Mouse (Mus musculus): ENCODE data around the gene Ccdc34.

Ccdc34 gene

DNA sequence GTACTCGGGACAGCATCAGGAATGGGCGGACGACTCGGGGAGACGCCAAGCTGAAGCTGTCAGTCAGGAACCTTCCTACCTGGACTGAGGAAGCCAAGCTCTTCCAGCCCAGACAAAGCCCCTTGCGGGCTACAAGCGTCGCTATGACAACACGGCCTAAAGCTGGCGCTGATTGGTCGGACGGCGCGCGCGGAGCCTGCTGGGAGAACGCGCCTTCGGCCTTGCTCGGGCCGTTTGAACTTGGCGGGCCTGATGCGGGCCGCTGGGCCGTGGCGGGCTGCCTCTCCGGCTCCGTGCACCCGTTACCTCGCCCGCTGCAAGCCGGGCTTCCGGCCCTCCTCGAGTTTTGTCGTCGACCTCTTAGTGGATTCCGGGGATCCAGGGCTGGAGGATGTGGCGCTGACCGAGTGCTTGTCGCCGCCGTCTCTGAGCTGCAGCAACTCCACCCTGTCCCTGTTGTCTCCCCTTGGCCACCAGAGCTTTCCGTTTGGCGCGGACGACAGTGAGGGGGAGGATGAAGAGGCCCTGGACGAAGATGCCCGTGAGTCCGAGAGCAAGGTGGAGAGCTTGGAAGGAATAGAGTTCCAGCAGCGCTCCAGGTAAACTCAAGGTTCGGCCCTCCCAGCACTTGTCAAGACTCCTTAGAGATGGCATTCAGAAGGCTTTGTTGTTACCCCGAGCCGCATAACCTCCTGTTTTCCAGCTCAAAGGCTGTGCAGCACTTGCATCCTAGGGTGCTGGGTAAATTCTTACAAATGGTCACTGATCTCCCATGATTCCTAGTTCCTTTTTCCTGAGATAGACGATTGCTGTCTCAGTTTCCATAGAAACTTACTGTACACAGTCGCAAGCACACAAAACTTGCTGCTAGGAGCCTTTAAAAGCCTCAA lies at the start of gene Ccdc34:
Gene Ccdc34, plus strand, starts transcription at position 202 of the 890 bp plus-strand sequence.
- peak; percentile 91 for DNase-seq (ENCODE audit: extremely low spot score, low spot score)

DNA sequence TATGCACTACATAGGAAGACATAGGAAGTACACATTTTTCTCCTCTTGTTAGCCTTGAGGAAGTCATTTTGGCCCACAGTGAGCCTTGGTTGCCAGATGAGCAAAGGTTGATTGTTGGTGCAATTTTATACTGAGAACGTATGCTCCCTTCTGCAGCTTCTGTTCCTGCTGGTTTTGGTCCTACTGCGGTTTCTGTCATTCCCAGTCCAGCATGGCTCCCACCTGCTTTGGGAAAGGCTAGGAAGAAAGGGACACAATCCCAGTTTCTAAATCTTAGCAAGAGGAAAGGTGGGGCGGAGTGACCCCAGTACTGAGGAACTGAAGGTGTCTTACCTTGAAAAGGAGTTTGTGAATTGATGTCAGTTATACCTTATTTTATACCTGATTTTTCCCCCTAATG lies 48.2 kb upstream of the Ccdc34 start:
- DNase-seq (ENCODE audit: extremely low spot score, low spot score), result no peak

DNA sequence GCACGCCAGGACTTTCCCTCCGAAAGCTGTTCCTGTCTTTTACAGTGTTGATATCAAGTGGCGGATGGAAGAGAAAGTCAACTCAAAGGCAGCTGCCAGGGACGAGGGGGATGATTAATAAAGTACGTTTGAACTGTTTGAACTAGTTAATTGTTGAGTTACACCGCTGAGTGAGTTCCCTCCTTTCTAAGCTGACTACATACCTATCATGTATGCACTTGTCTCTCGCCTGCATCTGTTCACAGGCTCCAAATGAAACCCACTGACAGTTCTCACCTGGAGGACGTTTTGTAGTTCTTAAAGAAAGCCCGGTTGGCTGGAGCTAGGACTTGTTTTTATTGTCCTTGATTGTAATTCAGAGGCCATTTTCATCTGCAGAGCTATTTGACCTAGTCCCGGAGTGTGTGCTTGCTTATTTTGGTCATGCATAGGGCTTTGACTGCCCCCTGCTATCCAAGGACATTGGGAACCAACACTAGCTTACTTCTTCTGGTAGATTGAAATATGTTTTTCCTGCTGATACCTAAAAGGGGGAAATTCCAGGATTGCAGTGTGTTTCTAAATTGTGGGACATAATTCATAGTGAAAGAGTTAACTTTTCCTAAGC lies 47.6 kb upstream of the Ccdc34 start:
- DNase-seq (ENCODE audit: extremely low spot score, low spot score), result no peak

DNA sequence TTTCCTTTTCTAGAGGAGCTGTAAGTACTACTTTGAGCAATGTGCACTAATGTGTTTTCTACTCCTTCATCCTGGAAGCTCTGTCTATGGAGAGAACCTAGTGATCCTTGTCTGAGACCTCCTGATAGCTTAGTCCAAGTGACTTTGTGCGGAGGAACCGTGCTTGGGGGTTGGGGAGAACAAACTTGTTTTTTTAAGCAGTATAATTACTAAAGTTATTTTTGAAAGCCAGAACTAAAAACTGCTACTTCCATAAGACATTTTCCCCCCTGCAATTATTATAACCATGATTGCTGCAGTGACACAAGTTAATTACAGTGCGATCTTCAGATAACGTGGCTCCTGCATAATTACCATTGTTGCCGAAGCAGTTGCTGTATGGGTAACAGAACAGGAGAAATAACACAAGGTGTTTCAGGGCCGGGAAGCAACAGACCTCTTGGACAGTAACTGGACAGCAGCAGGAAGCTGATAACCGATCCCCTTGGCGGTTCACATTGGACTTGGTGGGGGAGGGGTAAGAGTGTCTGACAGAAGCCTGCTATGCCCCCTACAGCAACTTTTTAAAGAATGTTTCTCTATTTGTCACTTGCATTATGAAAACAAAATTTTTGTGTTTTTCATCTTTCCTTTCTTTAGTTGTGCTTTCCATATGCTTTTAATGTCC lies 46.7 kb upstream of the Ccdc34 start:
- no peak for DNase-seq (ENCODE audit: extremely low spot score, low spot score)

DNA sequence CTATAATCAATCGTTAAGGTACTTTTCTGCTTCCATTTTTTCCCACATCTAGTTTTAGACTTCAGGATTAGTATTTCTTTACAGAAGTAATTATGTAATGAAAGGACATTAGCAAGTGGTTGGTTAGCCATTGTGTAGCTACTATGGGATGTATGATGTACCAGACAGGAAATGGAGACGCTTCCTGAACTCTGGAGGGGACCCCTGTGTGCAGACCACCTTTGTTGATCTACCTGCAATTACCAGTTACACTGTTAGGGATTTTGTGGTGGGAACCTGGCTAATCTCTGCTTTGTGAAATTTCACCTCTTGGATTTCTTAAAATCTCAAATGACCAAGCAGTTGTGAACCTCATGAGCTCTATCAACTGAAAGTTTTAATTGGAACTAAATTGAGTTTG lies 45.3 kb upstream of the Ccdc34 start:
- DNase-seq (ENCODE audit: extremely low spot score, low spot score), result no peak

DNA sequence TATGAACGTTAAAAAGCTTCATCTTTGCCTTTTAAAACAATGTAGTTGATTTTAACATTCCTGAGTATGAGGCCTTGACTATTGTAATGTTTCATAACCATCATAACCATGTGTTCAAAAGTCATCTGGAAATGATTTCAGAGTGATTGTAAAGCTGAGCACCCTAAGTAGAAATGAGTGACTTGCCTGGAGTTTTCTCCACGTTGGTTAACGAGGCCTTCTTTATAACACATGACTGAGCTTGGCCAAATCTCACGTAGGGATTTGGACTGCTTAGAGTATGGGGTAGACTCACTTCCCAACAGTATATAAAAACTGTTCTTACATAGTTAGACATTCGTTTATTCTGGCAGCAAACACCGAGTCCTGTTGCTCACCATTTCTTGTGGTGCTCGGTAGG lies 44.7 kb upstream of the Ccdc34 start:
- no peak for DNase-seq (ENCODE audit: extremely low spot score, low spot score)

DNA sequence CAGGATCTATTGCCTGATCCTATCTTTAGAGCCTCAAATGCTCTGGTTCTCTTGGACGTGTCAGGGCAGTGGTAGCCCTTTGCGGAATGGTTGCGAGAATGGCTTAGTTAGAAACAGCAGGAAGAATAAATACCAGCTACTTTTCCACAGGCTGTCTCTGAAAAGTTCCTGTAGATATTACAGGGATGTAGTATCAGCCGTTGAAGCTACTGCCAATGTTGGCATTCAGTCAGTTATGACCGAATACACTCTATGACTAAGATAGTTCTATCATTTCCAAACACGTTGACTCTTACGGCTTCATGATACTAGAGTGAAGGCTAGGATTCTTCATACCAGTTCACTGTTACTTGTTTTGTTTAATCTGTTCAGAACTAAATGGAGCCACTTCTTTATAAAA lies 42.8 kb upstream of the Ccdc34 start:
- no peak for DNase-seq (ENCODE audit: extremely low spot score, low spot score)

DNA sequence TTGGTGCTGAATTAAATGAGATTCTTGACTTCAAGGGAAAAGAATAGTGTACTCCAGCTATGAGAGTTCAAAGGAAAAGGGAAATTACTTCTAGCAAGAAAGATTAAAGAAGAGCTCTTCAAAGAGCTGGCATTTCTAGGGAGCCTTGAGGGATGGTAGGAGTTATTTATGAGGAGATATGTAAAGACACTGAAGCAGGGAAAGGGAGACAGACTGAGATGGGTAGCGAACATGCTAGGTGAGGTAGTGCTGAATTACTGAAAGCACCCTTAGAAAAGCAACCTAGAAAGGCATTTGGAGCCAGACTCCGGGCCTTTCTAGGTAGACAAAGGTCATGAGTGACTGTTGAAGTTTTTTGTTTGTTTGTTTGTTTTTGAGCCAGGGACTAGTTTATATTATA lies 41.4 kb upstream of the Ccdc34 start:
- no peak for DNase-seq (ENCODE audit: extremely low spot score, low spot score)

DNA sequence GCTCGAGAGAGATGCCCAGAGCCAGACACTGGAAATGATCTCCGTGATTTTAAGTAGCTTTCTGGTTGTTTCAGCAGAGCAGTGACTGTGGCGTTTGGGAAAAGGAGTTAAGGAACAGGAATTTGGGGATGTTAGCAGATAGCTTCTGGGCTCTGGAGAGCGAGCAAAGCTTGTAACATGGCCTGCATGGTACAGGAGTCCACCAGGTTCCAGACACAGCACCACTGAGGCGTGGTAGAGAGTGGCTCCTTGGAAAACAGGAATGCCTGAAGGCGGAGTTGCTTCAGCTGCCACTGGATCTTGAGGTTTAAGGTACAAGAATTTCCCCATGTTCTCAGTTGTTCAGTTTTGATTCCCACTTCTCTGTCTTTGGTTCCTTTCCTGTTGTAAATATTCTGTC lies 40.3 kb upstream of the Ccdc34 start:
- DNase-seq (ENCODE audit: extremely low spot score, low spot score), result no peak

DNA sequence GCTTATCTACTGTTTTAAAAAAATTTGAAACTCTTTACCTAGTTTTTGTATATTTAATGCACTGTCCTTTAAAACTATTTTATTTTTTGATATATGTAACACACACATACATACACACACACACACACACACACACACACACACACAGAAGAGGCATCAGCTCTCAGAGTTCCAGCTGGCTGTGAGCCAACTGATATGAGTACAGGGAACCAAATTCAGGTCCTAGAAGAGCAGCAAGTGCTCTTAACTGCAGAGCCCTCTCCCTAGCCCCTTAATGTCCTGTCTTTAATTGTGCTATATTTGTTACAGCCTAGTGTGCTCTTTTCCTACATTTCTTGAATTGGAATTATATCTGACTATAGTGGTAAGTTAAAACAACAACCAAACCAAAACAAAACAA lies 38.4 kb upstream of the Ccdc34 start:
- DNase-seq (ENCODE audit: extremely low spot score, low spot score), result no peak

DNA sequence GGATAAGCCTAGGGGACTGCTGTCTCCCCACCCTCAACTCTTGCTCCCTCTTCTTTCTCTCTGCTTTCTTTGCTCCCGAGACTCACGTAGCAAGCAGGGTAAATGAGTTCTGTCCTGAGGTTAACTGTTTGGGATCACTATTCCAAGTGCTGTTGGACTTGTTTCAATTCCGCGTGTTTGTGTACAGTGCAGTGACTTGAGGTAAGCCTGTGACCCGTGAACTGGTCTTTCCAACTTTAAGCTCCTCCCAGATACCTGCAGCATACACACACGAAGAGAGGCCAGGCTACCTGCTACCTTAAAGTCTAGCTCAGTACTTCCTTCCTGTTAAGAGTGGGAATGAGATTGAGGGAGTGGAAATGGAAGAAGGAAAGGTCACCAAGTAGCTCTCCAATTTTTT lies 34.2 kb upstream of the Ccdc34 start:
- no peak for DNase-seq (ENCODE audit: extremely low spot score, low spot score)

DNA sequence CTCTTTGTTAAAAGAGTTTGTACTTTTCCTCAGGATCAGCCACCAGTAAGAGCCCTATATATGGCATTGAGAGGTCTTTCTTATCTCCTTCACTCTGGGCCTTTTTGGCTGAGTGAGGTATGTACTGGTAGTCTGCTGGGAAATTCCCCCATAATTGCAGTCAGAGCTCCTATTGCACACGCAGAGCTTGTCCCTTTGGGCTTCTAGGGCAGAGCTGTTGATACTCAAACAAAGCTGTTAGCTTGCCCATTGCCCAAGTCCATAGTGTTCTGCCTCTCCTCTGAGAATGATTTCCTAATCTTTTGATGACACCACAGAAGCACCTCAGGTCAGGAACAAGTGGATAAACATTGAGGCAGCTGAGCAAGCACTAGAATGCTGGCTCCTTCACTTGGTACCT lies 32.7 kb upstream of the Ccdc34 start:
- no peak for DNase-seq (ENCODE audit: extremely low spot score, low spot score)

DNA sequence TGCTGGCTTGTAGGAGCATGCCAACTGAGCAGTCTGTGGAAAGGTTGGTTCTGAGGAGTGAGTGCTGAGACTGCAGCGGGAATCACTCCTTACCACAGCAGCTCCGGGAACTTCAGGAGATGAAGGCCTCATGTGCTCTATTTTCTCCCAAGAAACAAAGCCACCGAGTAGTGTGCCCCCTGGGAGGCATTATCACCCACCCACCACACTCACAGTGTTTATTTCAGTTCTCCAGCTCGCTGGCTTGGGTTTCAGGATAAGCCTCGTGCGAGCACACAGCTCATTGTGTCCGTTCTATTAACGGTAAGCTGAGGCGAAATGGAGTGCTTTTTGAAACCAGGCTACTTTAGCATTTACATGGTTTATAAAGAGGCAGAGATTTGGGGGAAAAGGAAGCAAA lies 32.1 kb upstream of the Ccdc34 start:
- no peak for DNase-seq (ENCODE audit: extremely low spot score, low spot score)

DNA sequence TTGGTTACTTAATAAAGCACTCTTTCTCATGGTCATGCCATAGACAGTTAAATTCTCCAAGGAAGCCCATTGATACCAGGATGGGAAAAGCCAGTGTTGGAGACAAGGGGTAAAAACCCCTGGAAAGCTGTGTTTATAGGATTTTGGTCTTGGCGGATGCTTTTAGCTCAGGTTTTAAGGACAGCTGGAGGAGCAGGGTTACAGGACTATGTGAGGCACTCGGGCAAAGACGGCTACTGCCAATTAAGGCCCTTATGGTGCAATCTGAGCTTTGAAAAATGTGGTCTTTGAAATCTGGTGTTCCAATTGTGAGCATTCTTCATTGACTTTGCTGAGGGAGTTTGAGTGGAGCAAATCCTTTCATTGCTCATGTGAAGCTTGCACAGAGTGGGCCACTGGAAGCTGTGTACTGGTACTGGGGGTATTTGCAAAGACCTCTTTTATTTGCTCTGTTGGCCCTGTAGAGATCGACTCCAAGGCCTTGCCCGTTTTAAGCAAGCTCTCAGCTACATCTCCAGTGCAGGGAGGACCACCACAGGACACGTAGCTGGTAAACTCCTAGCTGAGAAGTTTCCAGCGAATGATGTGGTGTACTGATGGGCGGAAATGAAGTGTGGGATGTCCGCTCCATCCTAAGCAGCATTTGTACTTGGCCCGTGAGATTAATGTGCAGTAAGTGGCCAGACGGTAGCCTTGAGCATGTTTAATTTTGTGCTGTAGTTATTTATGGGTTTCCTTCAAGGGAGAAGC lies 31.4 kb upstream of the Ccdc34 start:
- DNase-seq (ENCODE audit: extremely low spot score, low spot score), result no peak

DNA sequence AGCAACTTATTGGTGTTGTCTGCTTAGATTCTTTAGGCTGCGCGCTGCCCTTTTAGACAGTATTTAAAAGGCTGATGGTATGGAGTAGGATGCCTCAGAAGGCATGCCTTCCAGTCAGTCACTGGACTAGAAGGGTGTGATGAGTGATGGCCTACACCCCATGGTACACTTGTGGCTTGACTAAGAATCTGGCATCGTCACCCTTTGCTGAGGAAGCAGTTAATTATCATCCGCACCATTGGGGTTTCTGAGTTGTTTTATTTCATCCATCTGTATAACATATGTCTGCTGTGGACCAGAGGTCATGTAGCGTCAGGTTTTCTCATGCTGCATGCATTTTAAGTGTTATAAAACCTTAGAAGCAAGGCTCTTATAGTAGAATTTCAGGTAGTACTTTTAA lies 29.7 kb upstream of the Ccdc34 start:
- DNase-seq (ENCODE audit: extremely low spot score, low spot score), result no peak

DNA sequence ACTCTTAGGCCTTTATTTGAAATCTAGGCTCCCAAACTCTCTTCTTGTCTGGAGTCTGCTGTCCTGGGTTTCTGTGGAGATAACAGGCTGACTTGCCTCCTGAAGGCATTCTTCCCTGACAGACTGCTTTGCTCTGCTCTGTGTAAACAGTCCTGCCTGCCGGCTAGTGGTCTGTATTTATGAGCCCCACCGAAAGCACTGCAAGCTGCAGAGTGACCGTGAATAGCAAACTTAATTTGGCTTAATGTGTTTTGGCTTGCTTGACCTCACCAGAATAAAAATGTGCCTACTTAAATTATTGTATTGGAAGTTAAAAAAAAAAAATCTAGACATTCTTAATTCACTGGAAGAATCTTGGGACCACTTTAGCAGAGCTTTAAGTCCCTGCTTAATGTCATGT lies 28.4 kb upstream of the Ccdc34 start:
- DNase-seq (ENCODE audit: extremely low spot score, low spot score), result peak; percentile 38

DNA sequence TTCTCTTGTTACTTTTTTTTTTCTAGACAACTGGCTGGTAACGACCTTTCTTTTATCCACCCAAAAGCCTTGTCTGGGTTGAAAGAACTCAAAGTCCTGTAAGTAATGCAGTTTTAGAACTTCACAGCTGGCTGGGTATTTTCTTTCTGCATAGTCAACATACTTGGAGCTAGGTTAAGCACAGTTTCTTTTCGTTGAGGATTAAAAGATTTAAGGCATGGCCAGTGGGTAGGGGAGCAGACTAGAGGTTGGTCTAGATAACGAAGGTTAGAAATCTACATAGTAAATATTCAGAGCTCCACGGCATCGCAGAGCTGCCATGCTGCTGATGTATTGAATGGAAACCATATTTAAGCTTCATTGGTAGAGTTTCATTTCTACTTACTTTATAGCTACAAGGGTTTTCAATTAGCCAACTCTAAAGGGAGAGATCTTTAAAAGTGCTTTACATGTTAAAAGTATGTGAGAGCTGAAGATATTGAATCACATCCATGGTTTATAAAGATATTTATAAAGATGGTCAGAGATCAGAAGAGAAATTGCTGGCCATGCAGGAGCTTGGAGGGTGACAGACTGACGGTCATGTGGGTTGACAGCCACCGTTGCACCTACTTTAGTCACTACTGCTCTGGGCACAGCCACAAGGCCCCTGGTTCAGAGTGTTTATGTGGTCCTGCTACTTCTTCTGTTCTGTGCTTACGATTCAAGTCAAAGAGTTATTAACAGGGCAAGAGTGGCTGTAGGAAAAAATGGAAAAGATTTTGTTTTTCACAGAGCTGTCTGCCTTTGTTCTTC lies 27.7 kb upstream of the Ccdc34 start:
- no peak for DNase-seq (ENCODE audit: extremely low spot score, low spot score)

DNA sequence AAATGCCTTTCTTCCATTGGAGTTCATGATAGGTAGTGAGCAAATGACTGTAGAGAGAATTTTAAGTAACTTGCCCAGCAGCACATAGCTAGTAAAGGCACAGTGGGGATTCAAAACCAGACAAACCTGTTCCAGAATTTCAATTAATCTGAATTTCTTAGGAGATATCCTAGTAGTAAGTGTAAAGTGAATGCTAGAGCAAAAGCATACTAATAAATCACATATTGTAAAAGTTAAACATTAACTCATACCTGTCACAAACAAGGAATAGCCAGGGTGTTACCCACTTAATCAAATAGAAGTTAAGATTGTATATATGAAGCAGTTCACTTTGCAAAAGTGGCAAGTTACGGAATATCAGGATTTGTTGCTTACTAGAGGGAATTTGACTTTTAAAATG lies 25.9 kb upstream of the Ccdc34 start:
- DNase-seq (ENCODE audit: extremely low spot score, low spot score), result no peak

DNA sequence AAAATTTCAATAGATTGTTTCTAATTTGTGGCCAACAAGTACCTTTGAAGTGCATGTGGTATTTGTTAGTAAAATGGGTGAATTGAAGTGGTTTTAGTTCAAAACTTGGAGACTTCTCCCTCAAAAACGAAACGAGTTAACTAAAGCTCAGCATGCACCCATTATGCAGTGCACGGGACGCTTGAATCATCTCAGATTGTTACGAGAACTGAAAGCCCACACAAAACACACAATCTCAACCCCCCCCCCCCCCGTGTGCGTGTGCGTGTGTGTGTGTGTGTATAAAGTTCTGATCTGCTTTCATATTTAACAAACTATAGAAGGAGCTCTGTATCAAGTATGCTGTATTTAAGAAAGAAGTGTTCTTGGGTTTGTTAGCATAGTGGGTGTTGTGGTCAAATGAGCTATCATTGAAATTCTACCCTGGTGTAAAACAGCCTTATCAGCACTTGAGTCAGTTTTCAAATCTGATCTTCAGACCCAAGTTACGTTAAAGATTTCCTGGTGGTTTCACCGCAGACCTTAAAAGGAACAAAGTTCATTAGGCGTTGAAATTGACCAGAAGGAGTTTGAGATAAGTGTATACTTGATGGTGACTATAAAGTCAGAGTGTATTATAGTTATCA lies 25.1 kb upstream of the Ccdc34 start:
- DNase-seq (ENCODE audit: extremely low spot score, low spot score), result no peak

DNA sequence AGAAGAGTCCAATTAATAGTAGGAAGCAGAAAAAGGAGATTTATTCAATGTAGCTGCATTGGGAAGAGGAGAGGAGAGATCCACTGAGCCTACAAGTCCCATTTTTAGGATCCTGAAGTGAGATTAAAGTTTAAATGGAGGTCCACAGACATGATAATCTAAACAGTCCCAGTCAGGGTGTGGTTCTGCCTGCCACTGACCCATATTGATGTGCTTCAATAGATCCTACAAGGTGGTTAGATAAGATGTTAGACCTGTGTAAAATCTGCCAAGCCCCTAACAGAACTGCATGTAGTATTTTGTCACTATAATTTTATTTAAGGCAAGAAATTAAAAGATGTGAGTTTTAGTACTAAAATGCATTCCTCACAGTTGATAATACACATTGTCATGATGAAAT lies 24.2 kb upstream of the Ccdc34 start:
- no peak for DNase-seq (ENCODE audit: extremely low spot score, low spot score)

DNA sequence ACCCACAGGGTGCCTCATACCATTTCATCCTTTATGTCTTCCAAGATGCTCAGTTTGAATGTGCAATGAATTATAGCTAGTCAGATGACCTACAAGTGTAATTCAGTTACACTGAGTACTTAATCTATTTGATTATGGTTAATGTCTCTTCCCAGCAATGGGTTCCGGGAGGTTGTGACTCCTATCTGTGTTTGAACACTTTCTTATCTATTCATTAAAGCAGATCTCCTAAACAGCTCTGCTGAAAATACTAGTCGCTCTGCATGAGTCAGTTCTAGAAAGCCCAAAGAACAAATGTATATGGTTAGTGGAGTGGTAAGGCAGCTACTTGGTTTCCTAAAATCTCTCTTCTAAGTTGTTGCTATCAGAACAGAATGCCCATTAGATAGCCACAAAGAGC lies 22.6 kb upstream of the Ccdc34 start:
- DNase-seq (ENCODE audit: extremely low spot score, low spot score), result no peak
